Mouse (Mus musculus): ENCODE measurements around the gene Pcdh7. TPM values are rescaled to one million over a fixed set of nuclear protein-coding genes. Genes with fewer than 3 reads are reported as not detected.

Gene Pcdh7
- polyA plus RNA-seq, 1 experiment from 2014 or later: 7.1 TPM

GRCm38 (mm10) chr5:57847500-57847899, 129.7 kb downstream of the Pcdh7 start:
- WGBS: 79% methylated on average over 3 of the region's 3 CpGs
- no peak overlapping the region for H3K4me3 ChIP-seq (ENCODE audit: low read depth, low read length)
- H3K27me3 ChIP-seq (ENCODE audit: control insufficient read depth, insufficient read depth, low read length): no peaks in the 10 kb centered on the region
- H3K4me2 ChIP-seq (replicated peaks; ENCODE audit: low read depth, low read length): no peak overlapping the region
- H3K4me1 ChIP-seq (replicated peaks; ENCODE audit: control insufficient read depth, insufficient read depth, low read length): no peaks in the 10 kb centered on the region
- H3K36me3 ChIP-seq (ENCODE audit: control insufficient read depth, insufficient read depth, low read length): no peaks in the 10 kb centered on the region
- DNase-seq (ENCODE audit: low spot score): no peak
- H3K9ac ChIP-seq (ENCODE audit: low read depth, low read length): no peak overlapping the region
- no peak overlapping the region for H3K27ac ChIP-seq (ENCODE audit: low read depth, low read length)
- H3K9me3 ChIP-seq (ENCODE audit: control insufficient read depth, low read length): no peaks in the 10 kb centered on the region
- ATAC-seq (ENCODE audit: low FRiP score): no peak

GRCm38 (mm10) chr5:57850111-57850510, 132.3 kb downstream of the Pcdh7 start:
- Histone ChIP-seq H3K27me3 (ENCODE audit: control insufficient read depth, insufficient read depth, low read length) (no peaks in the 10 kb centered on the region), H3K4me3 (ENCODE audit: low read depth, low read length) (no peak overlapping the region), H3K9ac (ENCODE audit: low read depth, low read length) (no peak overlapping the region), H3K4me1 (replicated peaks; ENCODE audit: control insufficient read depth, insufficient read depth, low read length) (no peaks in the 10 kb centered on the region), H3K27ac (ENCODE audit: low read depth, low read length) (no peak overlapping the region), H3K9me3 (ENCODE audit: control insufficient read depth, low read length) (no peaks in the 10 kb centered on the region), H3K4me2 (replicated peaks; ENCODE audit: low read depth, low read length) (no peak overlapping the region), H3K36me3 (ENCODE audit: control insufficient read depth, insufficient read depth, low read length) (no peaks in the 10 kb centered on the region)
- ATAC-seq (ENCODE audit: low FRiP score) (no peak), DNase-seq (ENCODE audit: low spot score) (no peak)
- WGBS: 80% methylated on average over 2 of the region's 2 CpGs

GRCm38 (mm10) chr5:57857316-57857715, 139.5 kb downstream of the Pcdh7 start:
- H3K4me3 ChIP-seq (ENCODE audit: low read depth, low read length): no peak overlapping the region
- no peak for ATAC-seq (ENCODE audit: low FRiP score)
- WGBS: 80% methylated on average over 3 of the region's 3 CpGs
- no peak for DNase-seq (ENCODE audit: low spot score)
- no peaks in the 10 kb centered on the region for H3K36me3 ChIP-seq (ENCODE audit: control insufficient read depth, insufficient read depth, low read length)
- no peak overlapping the region for H3K9ac ChIP-seq (ENCODE audit: low read depth, low read length)
- no peaks in the 10 kb centered on the region for H3K27me3 ChIP-seq (ENCODE audit: control insufficient read depth, insufficient read depth, low read length)
- no peaks in the 10 kb centered on the region for H3K9me3 ChIP-seq (ENCODE audit: control insufficient read depth, low read length)
- H3K4me1 ChIP-seq (replicated peaks; ENCODE audit: control insufficient read depth, insufficient read depth, low read length): no peaks in the 10 kb centered on the region
- H3K4me2 ChIP-seq (replicated peaks; ENCODE audit: low read depth, low read length): no peak overlapping the region
- H3K27ac ChIP-seq (ENCODE audit: low read depth, low read length): no peak overlapping the region

DNA sequence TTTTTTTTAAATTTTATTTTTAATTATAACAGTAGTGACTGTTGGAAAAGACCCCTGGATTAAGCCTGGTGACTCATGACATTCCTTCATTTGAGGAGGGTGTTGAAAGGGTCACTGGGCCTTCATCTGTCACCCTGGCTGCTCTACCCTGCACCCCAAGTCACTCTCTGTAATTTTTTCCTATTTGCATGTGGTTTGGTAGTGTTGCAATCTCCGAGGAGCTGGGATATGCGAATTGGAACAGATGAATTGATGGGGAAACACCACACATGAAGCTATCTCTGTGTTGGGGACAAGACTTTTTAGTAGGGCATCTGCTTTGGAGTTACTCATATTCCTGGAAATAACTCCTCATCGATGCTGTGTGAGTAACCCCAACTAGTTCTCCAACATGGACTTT, 146.5 kb downstream of the Pcdh7 start:
- no peak overlapping the region for H3K4me3 ChIP-seq (ENCODE audit: low read depth, low read length)
- H3K4me2 ChIP-seq (replicated peaks; ENCODE audit: low read depth, low read length): no peak overlapping the region
- H3K27me3 ChIP-seq (ENCODE audit: control insufficient read depth, insufficient read depth, low read length): no peaks in the 10 kb centered on the region
- 96% methylated on average over 3 of the region's 3 CpGs for WGBS
- no peaks in the 10 kb centered on the region for H3K9me3 ChIP-seq (ENCODE audit: control insufficient read depth, low read length)
- DNase-seq (ENCODE audit: low spot score): no peak
- ATAC-seq (ENCODE audit: low FRiP score): no peak
- no peak overlapping the region for H3K27ac ChIP-seq (ENCODE audit: low read depth, low read length)
- no peak overlapping the region for H3K9ac ChIP-seq (ENCODE audit: low read depth, low read length)
- no peaks in the 10 kb centered on the region for H3K36me3 ChIP-seq (ENCODE audit: control insufficient read depth, insufficient read depth, low read length)
- H3K4me1 ChIP-seq (replicated peaks; ENCODE audit: control insufficient read depth, insufficient read depth, low read length): no peaks in the 10 kb centered on the region

- Histone ChIP-seq H3K36me3 (ENCODE audit: control insufficient read depth, insufficient read depth, low read length) (no peaks in the 10 kb centered on the region), H3K4me1 (replicated peaks; ENCODE audit: control insufficient read depth, insufficient read depth, low read length) (no peaks in the 10 kb centered on the region), H3K27ac (ENCODE audit: low read depth, low read length) (no peak overlapping the region), H3K9ac (ENCODE audit: low read depth, low read length) (no peak overlapping the region), H3K27me3 (ENCODE audit: control insufficient read depth, insufficient read depth, low read length) (no peaks in the 10 kb centered on the region), H3K9me3 (ENCODE audit: control insufficient read depth, low read length) (no peaks in the 10 kb centered on the region), H3K4me3 (ENCODE audit: low read depth, low read length) (no peak overlapping the region), H3K4me2 (replicated peaks; ENCODE audit: low read depth, low read length) (no peak overlapping the region)
- WGBS: 94% methylated on average over 3 of the region's 3 CpGs
- no peak for ATAC-seq (ENCODE audit: low FRiP score)
- no peak for DNase-seq (ENCODE audit: low spot score)
These were observed 147.5 kb downstream of the Pcdh7 start for GRCm38 (mm10) chr5:57865256-57865655.

DNA sequence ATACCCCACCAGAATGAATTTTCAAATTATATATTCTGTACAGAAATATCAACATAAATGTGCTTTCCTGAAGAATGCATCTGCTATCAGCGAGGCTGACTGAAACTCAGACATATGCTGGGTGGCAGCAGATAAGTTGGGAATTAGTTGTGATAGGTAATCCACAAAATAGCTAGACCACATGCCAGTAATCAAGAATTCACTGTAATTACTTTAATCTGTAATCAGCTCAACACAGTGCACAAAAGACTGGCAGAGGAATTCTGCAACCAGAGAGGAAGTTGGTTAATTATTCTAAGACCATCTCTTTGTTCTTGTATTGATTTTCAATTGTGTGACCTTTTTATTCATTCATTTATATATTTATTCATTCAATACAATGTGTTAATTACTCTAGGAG, 148.3 kb downstream of the Pcdh7 start:
- H3K9me3 ChIP-seq (ENCODE audit: control insufficient read depth, low read length): no peaks in the 10 kb centered on the region
- ATAC-seq (ENCODE audit: low FRiP score): no peak
- WGBS: 79% methylated on average over 1 of the region's 1 CpGs

DNA sequence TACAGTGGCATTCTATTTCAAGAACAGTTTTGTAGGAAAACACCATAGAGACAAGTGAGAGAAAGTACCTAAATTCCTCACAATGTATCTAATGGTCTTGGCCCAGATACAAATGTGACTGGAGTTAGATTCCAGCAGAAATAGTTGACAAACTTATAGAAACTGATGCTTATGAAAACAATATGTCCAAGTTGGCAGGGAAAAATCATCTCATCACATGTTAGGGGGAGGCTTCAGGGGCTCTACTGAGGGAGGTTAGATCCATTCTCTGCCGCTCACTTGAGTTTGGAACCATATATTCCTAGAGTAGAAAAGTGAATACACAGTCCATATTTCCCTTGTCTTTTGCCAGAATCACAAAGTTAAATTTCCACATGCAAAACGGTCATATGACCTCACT, 150.1 kb downstream of the Pcdh7 start:
- WGBS: 91% methylated on average over 2 of the region's 2 CpGs

More for the DNA sequence above, 148.3 kb downstream of the Pcdh7 start:
- Histone ChIP-seq H3K4me1 (replicated peaks; ENCODE audit: control insufficient read depth, insufficient read depth, low read length) (no peaks in the 10 kb centered on the region), H3K36me3 (ENCODE audit: control insufficient read depth, insufficient read depth, low read length) (no peaks in the 10 kb centered on the region), H3K9ac (ENCODE audit: low read depth, low read length) (no peak overlapping the region), H3K27me3 (ENCODE audit: control insufficient read depth, insufficient read depth, low read length) (no peaks in the 10 kb centered on the region), H3K27ac (ENCODE audit: low read depth, low read length) (no peak overlapping the region), H3K4me2 (replicated peaks; ENCODE audit: low read depth, low read length) (no peak overlapping the region), H3K4me3 (ENCODE audit: low read depth, low read length) (no peak overlapping the region)
- DNase-seq (ENCODE audit: low spot score): no peak

DNA sequence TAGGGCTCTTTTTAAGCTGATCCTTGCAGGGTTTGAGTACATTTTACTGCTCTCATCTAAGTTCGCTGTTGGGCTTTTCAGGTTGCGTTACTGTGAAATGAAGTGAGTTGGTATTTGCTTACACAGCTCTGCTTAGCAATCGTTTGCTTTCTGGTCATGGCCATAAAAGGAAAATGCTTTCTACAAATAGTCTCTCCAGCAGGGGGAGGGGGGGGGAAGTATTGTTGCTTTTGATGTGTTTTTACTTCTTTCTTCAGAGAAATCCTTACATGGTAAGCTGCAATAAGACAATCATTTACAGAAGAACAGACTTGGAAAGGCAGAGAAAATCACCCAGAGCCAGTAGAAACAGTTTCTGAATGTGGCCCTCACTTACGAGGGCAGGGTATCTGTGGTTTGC, 150.9 kb downstream of the Pcdh7 start:
- no peak for ATAC-seq (ENCODE audit: low FRiP score)
- Histone ChIP-seq H3K4me1 (replicated peaks; ENCODE audit: control insufficient read depth, insufficient read depth, low read length) (no peaks in the 10 kb centered on the region), H3K4me2 (replicated peaks; ENCODE audit: low read depth, low read length) (no peak overlapping the region), H3K27me3 (ENCODE audit: control insufficient read depth, insufficient read depth, low read length) (no peaks in the 10 kb centered on the region), H3K27ac (ENCODE audit: low read depth, low read length) (no peak overlapping the region), H3K36me3 (ENCODE audit: control insufficient read depth, insufficient read depth, low read length) (no peaks in the 10 kb centered on the region), H3K4me3 (ENCODE audit: low read depth, low read length) (no peak overlapping the region), H3K9ac (ENCODE audit: low read depth, low read length) (no peak overlapping the region), H3K9me3 (ENCODE audit: control insufficient read depth, low read length) (no peaks in the 10 kb centered on the region)
- no peak for DNase-seq (ENCODE audit: low spot score)
- 62% methylated on average over 4 of the region's 4 CpGs for WGBS

More for the DNA sequence above, 150.1 kb downstream of the Pcdh7 start:
- Histone ChIP-seq H3K27me3 (ENCODE audit: control insufficient read depth, insufficient read depth, low read length) (no peaks in the 10 kb centered on the region), H3K9ac (ENCODE audit: low read depth, low read length) (no peak overlapping the region), H3K36me3 (ENCODE audit: control insufficient read depth, insufficient read depth, low read length) (no peaks in the 10 kb centered on the region), H3K27ac (ENCODE audit: low read depth, low read length) (no peak overlapping the region), H3K4me2 (replicated peaks; ENCODE audit: low read depth, low read length) (no peak overlapping the region), H3K9me3 (ENCODE audit: control insufficient read depth, low read length) (no peaks in the 10 kb centered on the region), H3K4me1 (replicated peaks; ENCODE audit: control insufficient read depth, insufficient read depth, low read length) (no peaks in the 10 kb centered on the region), H3K4me3 (ENCODE audit: low read depth, low read length) (no peak overlapping the region)
- DNase-seq (ENCODE audit: low spot score) (no peak), ATAC-seq (ENCODE audit: low FRiP score) (no peak)

GRCm38 (mm10) chr5:57870727-57871126, 153.0 kb downstream of the Pcdh7 start:
- WGBS: 79% methylated on average over 1 of the region's 1 CpGs
- H3K36me3 ChIP-seq (ENCODE audit: control insufficient read depth, insufficient read depth, low read length): no peaks in the 10 kb centered on the region
- DNase-seq (ENCODE audit: low spot score): no peak
- no peak overlapping the region for H3K4me3 ChIP-seq (ENCODE audit: low read depth, low read length)
- no peak for ATAC-seq (ENCODE audit: low FRiP score)
- H3K27me3 ChIP-seq (ENCODE audit: control insufficient read depth, insufficient read depth, low read length): no peaks in the 10 kb centered on the region
- no peak overlapping the region for H3K4me2 ChIP-seq (replicated peaks; ENCODE audit: low read depth, low read length)
- H3K9ac ChIP-seq (ENCODE audit: low read depth, low read length): no peak overlapping the region
- H3K27ac ChIP-seq (ENCODE audit: low read depth, low read length): no peak overlapping the region
- no peaks in the 10 kb centered on the region for H3K4me1 ChIP-seq (replicated peaks; ENCODE audit: control insufficient read depth, insufficient read depth, low read length)
- H3K9me3 ChIP-seq (ENCODE audit: control insufficient read depth, low read length): no peaks in the 10 kb centered on the region

Measured in hindbrain, embryonic 11.5 days (tissue).